Mouse (Mus musculus): ENCODE data around the gene Eci2. TPM values are rescaled to one million over a fixed set of nuclear protein-coding genes. Genes with fewer than 3 reads are reported as not detected.
"Not testable (repeated sequence)": the region's sequence is repeated elsewhere in the genome, so short reads cannot be mapped to it uniquely, and the experiment has no call there.

Gene Eci2
- total and polyA plus RNA-seq, 3 experiments = 83.3 to 116 (median 86.0) TPM

DNA sequence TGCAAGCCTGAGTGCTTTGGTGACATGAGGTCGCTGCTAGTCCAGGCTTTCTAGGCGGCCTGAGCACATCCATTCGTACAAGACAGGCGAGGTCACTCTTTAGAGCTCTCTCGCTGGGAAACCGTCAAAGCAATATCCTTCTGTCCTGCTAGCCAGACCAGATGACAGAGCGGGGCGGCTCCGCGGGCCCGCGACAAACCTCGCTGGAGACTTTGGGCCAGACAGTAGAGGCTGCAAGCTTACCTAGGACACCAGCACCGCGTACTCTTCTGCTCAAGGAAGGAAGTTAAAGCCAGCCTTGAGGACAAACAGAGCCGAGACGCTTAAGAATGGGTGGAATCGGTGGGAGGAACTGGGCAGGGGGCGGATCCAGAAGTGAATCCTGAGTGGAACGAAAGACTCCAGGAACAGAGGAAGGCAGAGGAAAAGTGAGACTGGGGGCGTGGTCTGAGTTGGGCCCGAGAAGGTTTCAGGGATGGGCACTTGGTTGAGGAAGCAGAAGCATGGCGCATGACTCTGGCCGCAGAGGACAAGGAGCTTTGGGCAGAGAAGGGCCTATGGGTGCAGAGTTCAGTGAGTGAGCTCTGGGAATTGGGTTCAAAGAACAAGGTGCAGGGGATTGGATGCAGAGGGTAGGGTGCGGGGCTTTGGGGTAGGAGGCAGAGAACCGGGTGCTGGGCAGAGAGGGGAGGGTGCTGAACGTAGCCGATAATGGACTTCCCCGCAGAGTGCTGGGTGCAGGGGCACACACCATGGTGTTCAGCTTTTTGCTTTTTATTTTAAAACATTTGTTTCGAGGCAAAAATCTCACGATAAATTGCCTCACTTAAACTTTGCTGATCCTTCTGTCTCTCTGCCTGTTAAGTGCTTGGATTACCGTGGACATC, 63.1 kb downstream of the Eci2 start, which contains the start of gene Eci3:
TSS of gene Eci3 (minus strand) at position 300 of the 887 bp plus-strand sequence.
- Histone ChIP-seq H3K9me3 (replicated peaks; ENCODE audit: low read length) (no peaks in the 10 kb centered on the region), H3K4me2 (ENCODE audit: insufficient read depth, low read depth, poor library complexity, severe bottlenecking) (no peak within 1 kb of the TSS), H3K27ac (ENCODE audit: insufficient read depth, low read depth) (no peak within 1 kb of the TSS), H3K4me3 (replicated peaks in 1 of 3; ENCODE audit: low read depth in 2 of 3, low read length in 2 of 3, poor library complexity in 1 of 3) (no peak within 1 kb of the TSS), H3K79me2 (replicated peaks; ENCODE audit: control insufficient read depth, extremely low read depth, insufficient read depth, poor library complexity, severe bottlenecking) (no peaks in the 10 kb centered on the region), H3K27me3 (replicated peaks) (no peaks in the 10 kb centered on the region), H3K36me3 (replicated peaks in 1 of 2; ENCODE audit: control insufficient read depth in 1 of 2, insufficient read depth in 1 of 2, low read length in 1 of 2) (no peaks in the 10 kb centered on the region), H3K9ac (ENCODE audit: insufficient read depth, low read depth) (no peak within 1 kb of the TSS), H3K4me1 (ENCODE audit: control insufficient read depth in 1 of 2, insufficient read depth in 2 of 2) (no peaks in the 10 kb centered on the region)
- in situ Hi-C loops (cut with MboI; ENCODE audit: low pct_ligation_motif_present, low pct_unique_long_range_greater_than_20kb, low sequenced_read_pairs) = no loop called here
- dilution Hi-C loops (cut with MboI; ENCODE audit: extremely low pct_ligation_motif_present, extremely low pct_unique_long_range_greater_than_20kb, low sequenced_read_pairs) = no loop called here
- DNase-seq (ENCODE audit: extremely low read depth) = no peak
- TF ChIP-seq ZNF384 (IDR thresholded peaks at IDR 0.05; ENCODE audit: low read depth, low read length) (no peak), MAZ (IDR thresholded peaks at IDR 0.05; ENCODE audit: low read depth, low read length) (no peak), MXI1 (IDR thresholded peaks at IDR 0.05; ENCODE audit: low read depth, low read length) (no peak), CHD2 (IDR thresholded peaks at IDR 0.05; ENCODE audit: low read length) (no peak), RCOR1 (conservative IDR thresholded peaks at IDR 0.05; ENCODE audit: low read depth, low read length) (no peak), BHLHE40 (IDR thresholded peaks at IDR 0.05; ENCODE audit: low read depth, low read length) (no peak), MAX (IDR thresholded peaks at IDR 0.05; ENCODE audit: low read length) (no peak), MEF2A (IDR thresholded peaks at IDR 0.05; ENCODE audit: borderline replicate concordance, low read depth, low read length) (no peak), TBP (conservative IDR thresholded peaks at IDR 0.05; ENCODE audit: low read depth, low read length) (no peak), USF1 (IDR thresholded peaks at IDR 0.05; ENCODE audit: low read depth, low read length) (no peak), GABPA (IDR thresholded peaks at IDR 0.05; ENCODE audit: insufficient replicate concordance, low read depth, low read length) (no peak), KAT2A (IDR thresholded peaks at IDR 0.05; ENCODE audit: insufficient replicate concordance, low read length) (no peak), EP300 (IDR thresholded peaks at IDR 0.05; ENCODE audit: low read length) (no peak)

DNA sequence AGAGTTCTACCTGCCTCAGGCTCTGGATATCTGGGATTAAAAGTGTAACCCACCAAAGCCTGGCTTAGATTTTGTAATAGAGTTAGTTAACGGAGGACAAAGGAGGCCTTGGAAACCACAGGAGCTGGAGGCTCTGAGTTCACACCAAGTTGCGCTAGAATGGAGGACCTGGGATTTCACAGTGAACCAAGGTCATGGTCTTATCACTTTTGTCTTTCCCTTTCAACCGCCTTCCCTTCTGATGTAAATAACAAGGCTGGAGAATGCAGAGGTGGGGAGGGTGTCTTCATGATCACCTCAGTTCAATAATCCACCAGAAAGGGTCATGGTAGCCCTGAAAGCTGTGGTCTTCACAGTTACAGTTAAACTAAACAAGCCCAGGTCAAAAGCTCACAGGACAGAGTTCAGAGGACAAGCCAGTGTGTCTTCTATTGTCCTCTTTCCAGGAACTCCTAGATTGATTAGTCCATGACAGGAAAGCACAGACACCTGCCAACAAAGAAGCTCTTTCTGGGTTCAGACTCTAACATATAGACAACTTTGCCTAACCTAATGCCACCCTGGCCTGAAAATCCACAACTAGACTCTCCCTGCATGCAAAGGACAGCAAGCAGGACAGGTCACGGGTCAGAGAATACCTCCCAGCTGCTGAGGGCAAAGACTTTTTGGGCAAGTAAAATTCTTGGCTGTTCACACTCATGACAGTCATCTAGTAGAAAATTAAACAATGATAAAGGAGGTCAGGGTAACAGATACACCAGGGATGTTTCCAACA, 65.7 kb downstream of the Eci2 start:
- Histone ChIP-seq H3K4me2 (ENCODE audit: insufficient read depth, low read depth, poor library complexity, severe bottlenecking) (no peak overlapping the region), H3K27ac (ENCODE audit: insufficient read depth, low read depth) (no peak overlapping the region), H3K4me3 (replicated peaks in 1 of 3; ENCODE audit: low read depth in 2 of 3, low read length in 2 of 3, poor library complexity in 1 of 3) (no peak overlapping the region), H3K9ac (ENCODE audit: insufficient read depth, low read depth) (no peak overlapping the region), H3K27me3 (replicated peaks) (no peaks in the 10 kb centered on the region), H3K9me3 (replicated peaks; ENCODE audit: low read length) (no peaks in the 10 kb centered on the region), H3K79me2 (replicated peaks; ENCODE audit: control insufficient read depth, extremely low read depth, insufficient read depth, poor library complexity, severe bottlenecking) (no peaks in the 10 kb centered on the region), H3K36me3 (replicated peaks in 1 of 2; ENCODE audit: control insufficient read depth in 1 of 2, insufficient read depth in 1 of 2, low read length in 1 of 2) (no peaks in the 10 kb centered on the region), H3K4me1 (ENCODE audit: control insufficient read depth in 1 of 2, insufficient read depth in 2 of 2) (no peaks in the 10 kb centered on the region)
- TF ChIP-seq E2F4 (IDR thresholded peaks at IDR 0.05; ENCODE audit: insufficient replicate concordance, low read depth, low read length) = no peak
- TF ChIP-seq CHD1 (IDR thresholded peaks at IDR 0.05; ENCODE audit: low read depth, low read length) = no peak
- TF ChIP-seq EP300 (IDR thresholded peaks at IDR 0.05; ENCODE audit: low read length) = no peak
- TF ChIP-seq CTCF (conservative IDR thresholded peaks at IDR 0.05 in 1 of 2, IDR thresholded peaks at IDR 0.05 in 1 of 2; ENCODE audit: low read depth in 2 of 2, low read length in 2 of 2) = no peak
- no peak for TF ChIP-seq MAX (IDR thresholded peaks at IDR 0.05; ENCODE audit: low read length)
- TF ChIP-seq MAZ (IDR thresholded peaks at IDR 0.05; ENCODE audit: low read depth, low read length) = no peak
- TF ChIP-seq POLR2AphosphoS2 (IDR thresholded peaks at IDR 0.05; ENCODE audit: low read depth, low read length) = no peak
- no peak for TF ChIP-seq PAX5 (IDR thresholded peaks at IDR 0.05; ENCODE audit: low read length)
- no peak for TF ChIP-seq MEF2A (IDR thresholded peaks at IDR 0.05; ENCODE audit: borderline replicate concordance, low read depth, low read length)
- TF ChIP-seq MAFK (IDR thresholded peaks at IDR 0.05; ENCODE audit: insufficient replicate concordance, low read length) = no peak
- no peak for TF ChIP-seq BHLHE40 (IDR thresholded peaks at IDR 0.05; ENCODE audit: low read depth, low read length)
- dilution Hi-C loops (cut with MboI; ENCODE audit: extremely low pct_ligation_motif_present, extremely low pct_unique_long_range_greater_than_20kb, low sequenced_read_pairs) = no loop called here
- in situ Hi-C loops (cut with MboI; ENCODE audit: low pct_ligation_motif_present, low pct_unique_long_range_greater_than_20kb, low sequenced_read_pairs) = no loop called here
- no peak for DNase-seq (ENCODE audit: extremely low read depth)

GRCm38 (mm10) chr13:34958158-34958557, 68.7 kb downstream of the Eci2 start:
- H3K27ac ChIP-seq (ENCODE audit: insufficient read depth, low read depth); H3K9me3 ChIP-seq (replicated peaks; ENCODE audit: low read length); H3K27me3 ChIP-seq (replicated peaks); in situ Hi-C loops (cut with MboI; ENCODE audit: low pct_ligation_motif_present, low pct_unique_long_range_greater_than_20kb, low sequenced_read_pairs); H3K36me3 ChIP-seq (replicated peaks in 1 of 2; ENCODE audit: control insufficient read depth in 1 of 2, insufficient read depth in 1 of 2, low read length in 1 of 2); H3K9ac ChIP-seq (ENCODE audit: insufficient read depth, low read depth); DNase-seq (ENCODE audit: extremely low read depth); H3K4me2 ChIP-seq (ENCODE audit: insufficient read depth, low read depth, poor library complexity, severe bottlenecking); H3K4me1 ChIP-seq (ENCODE audit: control insufficient read depth in 1 of 2, insufficient read depth in 2 of 2); H3K4me3 ChIP-seq (replicated peaks in 1 of 3; ENCODE audit: low read depth in 2 of 3, low read length in 2 of 3, poor library complexity in 1 of 3); dilution Hi-C loops (cut with MboI; ENCODE audit: extremely low pct_ligation_motif_present, extremely low pct_unique_long_range_greater_than_20kb, low sequenced_read_pairs); H3K79me2 ChIP-seq (replicated peaks; ENCODE audit: control insufficient read depth, extremely low read depth, insufficient read depth, poor library complexity, severe bottlenecking): not testable (repeated sequence)

Data from CH12.LX (cell line).